Mouse (Mus musculus) adrenal gland, adult 8-10 months (tissue): ENCODE results near the gene Ttc30b. TPM values are rescaled to one million over a fixed set of nuclear protein-coding genes. Genes with fewer than 3 reads are reported as not detected.
"Not testable (repeated sequence)": the region's sequence is repeated elsewhere in the genome, so short reads cannot be mapped to it uniquely, and the experiment has no call there.

Source experiments
- DNase-seq: peaks from one replicate; pipeline ENCODE4 v3.0.0; 2022
- total RNA-seq, 4 experiments: library from RNA; stranded (reverse); gene quantifications; 2 replicates each; pipeline ENCODE4 v1.2.4; 2022

The Ttc30b gene
- 10 to 100 TPM; 22.0 to 25.8 (median 22.5) TPM for total RNA-seq

- DNase-seq: peak; percentile 66
Measured at GRCm38 (mm10) chr2:75938117-75939063, at the start of gene Ttc30b. Ttc30b (minus strand) TSS chr2:75938585.

- DNase-seq: no peak
Measured at GRCm38 (mm10) chr2:75987739-75988138, 49.4 kb upstream of the Ttc30b start.

GRCm38 (mm10) chr2:75985124-75985523 lies 46.7 kb upstream of the Ttc30b start:
- DNase-seq: peak; percentile 31

GRCm38 (mm10) chr2:75983847-75984246 lies 45.5 kb upstream of the Ttc30b start:
- DNase-seq: no peak

- DNase-seq: no peak
Measured at GRCm38 (mm10) chr2:75983091-75983490, 44.7 kb upstream of the Ttc30b start.

- DNase-seq: no peak
Measured at GRCm38 (mm10) chr2:75982626-75983025, 44.2 kb upstream of the Ttc30b start.

GRCm38 (mm10) chr2:75981440-75982081 lies 43.2 kb upstream of the Ttc30b start, which contains the start of gene Ttc30a1:
Ttc30a1 (minus strand) TSS chr2:75981967.
- peak; percentile 70 for DNase-seq

GRCm38 (mm10) chr2:75980933-75981439 lies 42.6 kb upstream of the Ttc30b start:
- not testable (repeated sequence) for DNase-seq

GRCm38 (mm10) chr2:75977752-75978368 lies 39.5 kb upstream of the Ttc30b start, which contains the start of gene Ttc30a2:
Ttc30a2 (minus strand) TSS chr2:75978170.
- not testable (repeated sequence) for DNase-seq

- not testable (repeated sequence) for DNase-seq
Measured at GRCm38 (mm10) chr2:75976070-75976469, 37.7 kb upstream of the Ttc30b start.

- no peak for DNase-seq
Measured at GRCm38 (mm10) chr2:75974131-75974530, 35.7 kb upstream of the Ttc30b start.

- DNase-seq: peak; percentile 63
Measured at GRCm38 (mm10) chr2:75964972-75965371, 26.6 kb upstream of the Ttc30b start.

- DNase-seq: peak; percentile 75
Measured at GRCm38 (mm10) chr2:75964512-75964911, 26.1 kb upstream of the Ttc30b start.

- DNase-seq: no peak
Measured at GRCm38 (mm10) chr2:75964051-75964450, 25.7 kb upstream of the Ttc30b start.

GRCm38 (mm10) chr2:75963211-75963840 lies 24.9 kb upstream of the Ttc30b start:
- DNase-seq: no peak

GRCm38 (mm10) chr2:75960366-75961330 lies 22.3 kb upstream of the Ttc30b start:
- DNase-seq: peak; percentile 87

- no peak for DNase-seq
Measured at GRCm38 (mm10) chr2:75959850-75960365, 21.5 kb upstream of the Ttc30b start.

- DNase-seq: no peak
Measured at GRCm38 (mm10) chr2:75959183-75959849, 20.9 kb upstream of the Ttc30b start.

GRCm38 (mm10) chr2:75955709-75956108 lies 17.3 kb upstream of the Ttc30b start:
- DNase-seq: no peak

GRCm38 (mm10) chr2:75953320-75953719 lies 14.9 kb upstream of the Ttc30b start:
- DNase-seq: no peak
